Mouse (Mus musculus) ES-Bruce4 (cell line): ENCODE results near the gene Ptprj. TPM values are rescaled to one million over a fixed set of nuclear protein-coding genes. Genes with fewer than 3 reads are reported as not detected.

Experiments
- H3K27ac ChIP-seq: 2 replicates; pipeline ENCODE4 v1.5.1; 2012; ENCODE audit warnings: low read length, inconsistent platforms; ENCODE audit not compliant: insufficient read depth
- H3K27me3 ChIP-seq: 2 replicates; pipeline ENCODE4 v1.6.1; 2012; ENCODE audit warnings: mild to moderate bottlenecking, low read length, inconsistent platforms; ENCODE audit not compliant: control insufficient read depth, poor library complexity, insufficient read depth, severe bottlenecking
- H3K36me3 ChIP-seq: 2 replicates; pipeline ENCODE4 v1.6.1; 2012; ENCODE audit warnings: inconsistent platforms, mild to moderate bottlenecking, low read length, moderate library complexity; ENCODE audit not compliant: control insufficient read depth, poor library complexity, insufficient read depth, severe bottlenecking
- H3K4me1 ChIP-seq: one replicate; pipeline ENCODE4 v1.8.1; 2011; ENCODE audit warnings: low read length; ENCODE audit not compliant: control insufficient read depth, insufficient read depth
- H3K4me3 ChIP-seq: 2 replicates; pipeline ENCODE4 v1.5.1; 2011; ENCODE audit warnings: low read depth, mild to moderate bottlenecking, low read length
- H3K9ac ChIP-seq: 2 replicates; pipeline ENCODE4 v1.6.1; 2012; ENCODE audit warnings: low read depth, mild to moderate bottlenecking, inconsistent platforms; ENCODE audit not compliant: poor library complexity, severe bottlenecking
- H3K9me3 ChIP-seq: replicated peaks from 2 replicates; pipeline ENCODE4 v1.6.1; 2012; ENCODE audit warnings: mild to moderate bottlenecking, low read length, inconsistent platforms; ENCODE audit not compliant: control insufficient read depth, poor library complexity, insufficient read depth, severe bottlenecking
- CTCF ChIP-seq: IDR thresholded peaks from one replicate; pipeline ENCODE4 v1.8.1; 2011; ENCODE audit warnings: low read depth, low read length
- EP300 ChIP-seq: IDR thresholded peaks from 2 replicates; pipeline ENCODE4 v1.6.1; 2011; ENCODE audit warnings: low read depth, low read length; ENCODE audit not compliant: insufficient read depth
- POLR2A ChIP-seq: IDR thresholded peaks from one replicate; pipeline ENCODE4 v1.8.1; 2011; ENCODE audit warnings: low read length; ENCODE audit not compliant: insufficient read depth
- polyA plus RNA-seq: library from polyadenylated mRNA; stranded (reverse); fragments of >200 nt; gene quantifications from 2 replicates; pipeline ENCODE4 v1.2.4, GENCODE M21; 2011; ENCODE audit warnings: low read depth; ENCODE audit not compliant: missing spikeins, insufficient read depth, insufficient read length

The Ptprj gene
- polyA plus RNA-seq, 1 experiment = 5.5 TPM

DNA sequence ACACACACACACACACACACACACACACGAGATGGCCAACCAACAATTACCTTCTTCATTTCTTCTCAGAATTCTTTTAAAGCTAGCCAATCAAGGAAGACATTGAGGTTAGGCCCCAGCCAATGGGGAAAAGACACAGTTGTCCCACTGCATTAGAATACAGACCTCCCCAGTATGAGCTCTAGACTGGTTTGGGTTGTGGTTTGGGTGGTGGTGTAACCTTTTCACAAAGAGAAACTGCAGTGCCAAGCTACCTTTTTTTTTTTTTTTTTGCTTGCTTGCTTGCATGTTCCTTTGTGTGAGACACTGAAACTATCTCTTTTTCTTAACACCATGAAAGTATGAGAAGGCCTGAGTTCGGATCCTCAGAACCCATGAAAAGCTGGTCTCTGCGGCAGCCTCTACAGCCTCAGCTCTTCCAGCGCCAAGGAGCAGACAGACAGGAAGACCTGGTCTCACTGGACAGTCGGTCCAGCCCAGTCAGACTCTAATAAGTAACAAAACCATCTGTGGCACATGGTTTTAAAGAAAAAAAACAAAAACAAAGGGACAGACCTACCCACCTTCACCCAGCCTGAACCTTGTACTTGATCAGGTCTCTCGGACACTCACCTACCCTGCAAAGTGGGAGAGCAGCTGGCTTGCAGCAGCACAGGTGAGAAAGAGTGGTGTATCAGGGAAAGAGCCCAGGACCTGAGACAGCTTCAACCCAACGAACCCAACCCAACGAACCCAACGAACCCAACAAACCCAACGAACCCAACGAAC, 92.8 kb downstream of the Ptprj start:
- no peak for TF ChIP-seq POLR2A
- Histone ChIP-seq H3K9ac (no peak overlapping the region), H3K4me3 (no peak overlapping the region), H3K27me3 (no peaks in the 10 kb centered on the region), H3K36me3 (no peaks in the 10 kb centered on the region), H3K27ac (no peak overlapping the region), H3K4me1 (no peaks in the 10 kb centered on the region), H3K9me3 (no peaks in the 10 kb centered on the region)

DNA sequence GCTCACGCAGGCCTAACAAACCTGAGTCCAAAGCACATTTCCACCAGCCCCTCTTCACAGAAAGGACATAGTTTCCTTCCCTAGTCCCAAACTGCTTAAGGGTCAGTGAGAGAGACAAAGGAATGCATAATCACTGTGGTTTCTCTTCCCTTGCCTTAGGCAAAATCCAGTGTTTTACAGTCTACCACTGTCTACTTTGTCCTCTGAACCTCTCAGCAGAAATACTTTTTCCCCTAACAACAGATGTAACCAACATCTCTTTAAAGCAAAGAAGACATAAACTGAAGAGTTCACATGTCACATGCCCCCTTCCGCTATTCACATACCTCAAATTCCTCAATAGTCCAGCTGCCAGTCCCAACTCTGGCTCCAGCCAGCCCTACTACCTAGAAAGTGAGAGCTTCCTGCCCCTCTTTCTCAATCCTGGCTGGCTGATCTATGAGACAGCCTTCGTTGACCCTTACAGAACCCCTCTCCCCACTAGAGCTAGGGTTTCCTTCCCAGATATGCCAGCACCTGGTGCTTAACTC, 94.2 kb downstream of the Ptprj start:
- Histone ChIP-seq H3K4me3 (no peak overlapping the region), H3K9me3 (no peaks in the 10 kb centered on the region), H3K36me3 (no peaks in the 10 kb centered on the region), H3K4me1 (no peaks in the 10 kb centered on the region), H3K27ac (no peak overlapping the region), H3K27me3 (no peaks in the 10 kb centered on the region), H3K9ac (no peak overlapping the region)
- TF ChIP-seq CTCF (no peak), POLR2A (no peak), EP300 (no peak)

DNA sequence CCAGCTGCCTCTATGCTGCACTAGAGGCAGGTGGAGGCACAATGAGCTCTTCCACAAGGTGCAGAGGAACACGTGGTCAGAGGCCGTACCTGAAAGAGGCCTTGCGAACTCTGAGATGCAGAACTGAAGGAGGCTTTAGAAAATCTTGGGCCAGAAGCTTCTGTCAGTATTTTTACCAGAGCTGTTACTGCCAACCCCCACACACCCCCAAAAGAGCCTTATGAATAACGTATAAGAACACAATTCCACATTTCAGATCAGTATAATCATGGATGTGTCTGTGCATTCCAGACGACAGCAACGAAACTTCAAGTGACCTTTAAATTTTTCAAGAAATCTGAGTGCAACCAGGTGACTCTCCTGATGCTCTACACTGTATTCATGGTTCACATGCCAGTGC, 98.9 kb downstream of the Ptprj start:
- Histone ChIP-seq H3K27me3 (no peaks in the 10 kb centered on the region), H3K9me3 (no peaks in the 10 kb centered on the region), H3K27ac (no peak overlapping the region), H3K36me3 (no peaks in the 10 kb centered on the region), H3K4me1 (no peaks in the 10 kb centered on the region), H3K9ac (no peak overlapping the region), H3K4me3 (no peak overlapping the region)
- no peak for TF ChIP-seq POLR2A
- TF ChIP-seq EP300 = no peak
- TF ChIP-seq CTCF = no peak

DNA sequence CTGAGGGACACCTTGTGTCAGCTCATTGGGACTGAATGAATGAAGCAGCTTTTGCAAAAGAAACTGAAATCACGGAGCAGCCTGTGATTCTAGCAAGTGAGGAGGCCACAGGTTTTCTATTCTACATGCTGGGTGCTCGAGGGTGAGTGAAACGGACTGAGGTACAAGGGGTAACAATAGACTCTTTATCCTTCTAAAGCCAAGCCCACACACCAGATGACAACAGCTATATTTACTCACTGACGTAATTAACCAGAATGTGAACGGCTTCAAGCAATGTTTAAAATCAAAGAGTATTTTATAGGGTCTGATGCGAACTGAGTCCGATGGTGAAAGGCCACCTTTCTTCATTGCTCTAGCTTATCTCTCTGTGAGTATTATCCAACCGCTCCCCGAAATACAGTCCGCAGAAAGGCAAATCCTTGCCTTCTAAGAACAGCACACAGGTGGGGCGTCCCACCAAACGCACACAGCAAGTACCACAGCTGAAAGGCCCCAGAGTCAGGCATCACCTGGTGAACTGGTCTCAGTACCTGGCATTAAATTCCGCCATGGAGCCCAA, 99.6 kb downstream of the Ptprj start:
- Histone ChIP-seq H3K4me1 (no peaks in the 10 kb centered on the region), H3K9ac (no peak overlapping the region), H3K4me3 (no peak overlapping the region), H3K9me3 (no peaks in the 10 kb centered on the region), H3K27ac (no peak overlapping the region), H3K36me3 (no peaks in the 10 kb centered on the region), H3K27me3 (no peaks in the 10 kb centered on the region)
- no peak for TF ChIP-seq POLR2A
- TF ChIP-seq CTCF = no peak
- no peak for TF ChIP-seq EP300

DNA sequence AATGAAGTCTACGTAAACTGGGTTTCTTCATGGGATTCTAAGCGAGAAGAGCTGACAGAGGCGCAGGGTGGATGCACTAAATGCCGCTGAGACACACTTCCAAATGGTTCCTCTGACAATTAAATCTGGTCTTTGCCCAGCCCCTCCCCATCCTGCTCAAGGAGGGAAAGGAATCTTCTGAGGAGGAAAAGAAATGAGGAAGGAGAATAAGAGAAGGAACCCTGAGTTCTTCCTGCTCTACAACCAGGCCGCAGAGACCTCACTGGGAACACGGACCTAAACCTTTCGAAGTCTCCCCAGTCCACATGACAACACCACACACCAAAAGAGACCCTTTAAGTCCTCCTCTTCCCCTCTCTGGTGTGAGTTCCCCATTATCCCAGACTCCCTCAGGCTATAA, 101.9 kb downstream of the Ptprj start:
- H3K27me3 ChIP-seq = no peaks in the 10 kb centered on the region
- H3K36me3 ChIP-seq = no peaks in the 10 kb centered on the region
- H3K4me1 ChIP-seq = no peaks in the 10 kb centered on the region
- H3K9me3 ChIP-seq = no peaks in the 10 kb centered on the region
- TF ChIP-seq EP300 (no peak), POLR2A (no peak), CTCF (no peak)
- H3K27ac ChIP-seq = no peak overlapping the region
- H3K9ac ChIP-seq = no peak overlapping the region
- H3K4me3 ChIP-seq = no peak overlapping the region

DNA sequence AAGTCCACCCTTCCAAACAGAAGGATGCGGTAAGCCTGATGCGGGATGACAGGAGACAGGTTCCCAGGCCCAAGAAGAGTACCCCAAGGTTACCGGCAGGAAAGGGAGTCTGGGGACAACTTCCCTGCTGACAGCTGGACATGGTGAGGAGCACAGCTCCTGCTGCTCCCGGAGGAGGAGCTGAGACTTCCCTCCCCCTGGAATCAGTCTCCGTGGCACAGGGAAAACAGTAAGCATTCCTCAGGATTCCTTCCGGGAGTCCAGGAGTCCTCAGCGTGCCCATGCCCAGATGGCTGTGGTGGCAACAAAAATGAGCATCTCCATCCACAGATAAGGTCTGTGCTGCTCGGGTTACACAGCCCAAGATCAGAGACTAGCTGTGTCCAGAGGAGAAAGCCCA, 102.8 kb downstream of the Ptprj start:
- no peaks in the 10 kb centered on the region for H3K27me3 ChIP-seq
- TF ChIP-seq POLR2A (no peak), EP300 (no peak), CTCF (no peak)
- no peaks in the 10 kb centered on the region for H3K9me3 ChIP-seq
- no peak overlapping the region for H3K9ac ChIP-seq
- H3K36me3 ChIP-seq = no peaks in the 10 kb centered on the region
- no peak overlapping the region for H3K4me3 ChIP-seq
- H3K27ac ChIP-seq = no peak overlapping the region
- no peaks in the 10 kb centered on the region for H3K4me1 ChIP-seq
